Mouse (Mus musculus) layer of hippocampus, adult 8-10 months (tissue): Measurements from ENCODE around the gene Gm19345. TPM values are rescaled to one million over a fixed set of nuclear protein-coding genes. Genes with fewer than 3 reads are reported as not detected.
A peak's percentile ranks its signal among the peaks of the same experiment; 100 is the strongest.

Source experiments
- DNase-seq, 2 experiments: peaks; one replicate each; pipeline ENCODE4 v3.0.0; 2022; ENCODE audit warnings: low spot score in 2 of 2
- total RNA-seq, 4 experiments: library from RNA; stranded (reverse); gene quantifications; 2 replicates each; pipeline ENCODE4 v1.2.4; 2022

Gene Gm19345
- total RNA-seq, 4 experiments from 2014 or later: 1.5 to 2.6 (median 2.2) TPM

DNA sequence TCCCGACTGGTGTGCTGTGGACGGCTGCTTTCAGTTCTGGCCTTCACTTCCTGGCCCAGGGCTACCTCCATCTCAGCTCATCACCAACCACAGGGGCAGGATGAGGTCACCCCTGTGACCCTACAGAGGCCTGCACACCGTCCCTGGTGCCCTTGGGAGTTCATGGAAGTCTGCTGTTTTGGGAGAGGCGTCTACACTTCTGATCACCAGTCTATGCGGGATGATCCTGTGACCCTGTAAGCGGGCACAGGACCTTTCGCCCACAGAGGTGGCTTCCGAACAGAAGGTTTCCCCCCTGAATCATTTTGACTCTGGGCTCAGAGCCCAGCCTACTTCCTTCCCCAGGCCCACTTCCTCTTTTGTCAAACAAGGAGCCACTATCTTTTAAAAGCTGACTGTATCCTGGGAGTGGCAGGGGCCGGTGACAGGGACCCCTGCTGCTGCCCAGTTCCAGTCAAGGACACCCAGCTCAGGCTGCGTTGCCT, 19.4 kb downstream of the Gm19345 start:
- DNase-seq: no peak

DNA sequence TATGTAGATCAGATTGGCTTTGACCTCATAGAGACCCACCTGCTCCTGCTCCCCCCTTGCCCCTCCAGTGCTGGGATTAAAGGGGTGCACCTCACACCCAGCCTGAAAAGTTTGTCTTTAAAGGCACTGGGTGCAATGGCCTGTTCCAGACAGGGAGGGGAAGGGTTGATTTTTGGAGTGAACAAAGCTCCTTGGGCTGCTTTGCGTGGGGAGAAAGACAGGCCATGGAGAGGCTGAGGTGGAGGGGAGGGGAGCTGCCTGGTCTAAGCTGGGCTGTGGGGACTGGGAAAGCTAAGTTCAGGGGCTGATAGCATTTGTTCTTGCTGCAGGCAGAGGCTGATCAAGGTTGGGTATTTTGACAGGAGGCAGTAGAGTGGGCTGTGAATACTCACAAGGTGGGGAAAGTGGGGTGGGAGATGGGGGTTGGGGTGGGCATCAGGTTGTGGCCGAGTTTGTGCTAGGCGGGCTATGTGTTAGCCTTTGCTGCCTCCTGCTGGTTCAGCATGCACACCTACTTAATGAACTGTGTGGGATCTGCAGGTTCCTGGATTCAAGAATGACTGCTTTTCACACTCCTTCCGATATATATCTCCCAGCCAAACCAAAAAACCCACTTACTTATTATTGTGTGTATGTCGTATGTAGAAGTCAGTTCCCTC, 20.3 kb downstream of the Gm19345 start:
- no peak for DNase-seq

DNA sequence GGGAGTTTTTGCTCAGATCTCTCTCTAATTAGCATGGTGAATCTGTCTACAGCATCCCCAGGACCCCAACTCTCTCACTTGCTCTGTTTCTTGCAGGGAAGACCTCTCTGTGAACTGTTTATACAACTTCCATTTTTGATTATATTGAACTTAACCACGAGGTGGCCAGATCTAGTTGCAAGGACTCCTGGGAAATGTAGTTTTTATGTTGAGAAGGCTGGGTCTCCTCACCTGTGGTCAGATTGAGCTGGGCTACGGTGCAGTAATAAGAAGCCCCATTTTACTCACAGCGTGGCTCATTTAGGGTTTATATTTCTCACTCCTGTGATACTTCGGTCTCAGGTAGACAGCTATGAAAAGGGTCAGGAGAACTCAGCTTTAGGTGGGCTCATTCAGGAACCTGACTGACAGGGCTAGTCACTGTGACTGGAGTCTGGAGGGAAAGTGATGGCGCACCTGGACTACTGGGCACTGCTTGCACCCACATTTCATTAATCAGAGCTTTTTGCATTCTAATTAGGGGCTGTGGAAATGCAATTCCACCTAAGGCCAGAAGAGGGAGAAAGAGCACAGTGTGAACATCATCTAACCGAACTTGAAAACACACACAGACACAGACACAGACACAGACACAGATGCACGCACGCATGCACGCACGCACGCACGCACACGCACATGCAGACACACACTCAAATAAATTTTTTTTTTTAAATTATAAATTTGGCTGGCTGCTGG, 24.3 kb downstream of the Gm19345 start:
- peak; percentile 21 to 49 for DNase-seq

DNA sequence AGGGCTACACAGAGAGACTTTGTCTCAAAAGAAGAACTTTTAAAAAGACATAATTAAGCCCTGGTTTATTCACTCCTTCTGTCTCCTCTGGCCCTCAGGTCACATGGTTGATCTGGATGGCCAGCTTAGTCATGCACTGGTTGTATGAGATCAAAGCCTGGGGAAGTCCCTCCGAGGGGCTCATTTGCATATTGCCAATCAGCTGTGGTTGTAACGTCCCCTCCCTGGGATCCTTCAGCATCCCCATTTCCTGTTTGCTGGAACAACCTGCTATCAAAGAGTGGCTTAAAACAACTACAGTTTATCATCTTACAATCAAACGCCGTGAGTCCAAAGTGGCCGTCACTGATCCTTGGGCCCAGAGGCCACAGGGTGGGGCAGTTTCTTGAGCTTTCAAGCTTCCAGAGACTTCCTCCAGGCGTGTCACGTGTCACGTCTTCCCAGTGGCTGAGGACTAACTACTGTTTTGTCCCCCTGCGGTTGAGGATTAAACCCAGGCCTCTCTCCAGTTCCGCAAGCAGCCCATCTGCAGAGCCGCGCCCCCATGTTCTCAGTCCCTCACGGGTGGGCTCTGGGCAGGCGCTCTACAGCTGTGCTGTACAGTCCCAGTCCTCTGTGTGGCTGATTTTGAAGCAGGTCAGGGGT, 25.1 kb downstream of the Gm19345 start:
- DNase-seq: no peak

DNA sequence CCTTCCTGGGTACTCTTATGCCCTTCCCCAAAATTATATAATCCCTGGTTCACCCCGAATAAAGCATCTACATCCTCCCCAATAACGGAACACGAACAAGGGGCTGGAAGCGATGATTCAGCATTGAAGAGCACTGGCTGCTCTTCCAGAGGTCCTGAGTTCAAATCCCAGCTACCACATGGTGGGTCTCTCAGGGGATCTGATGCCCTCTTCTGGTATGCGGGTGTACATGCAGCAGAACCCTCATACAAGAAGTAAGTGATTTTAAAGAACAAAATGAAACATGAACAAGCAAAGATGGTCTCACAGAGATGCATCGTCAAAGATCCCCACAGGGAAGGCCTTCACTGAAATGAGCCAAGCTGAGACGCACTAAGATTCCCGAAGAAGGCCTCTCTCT, 29.0 kb downstream of the Gm19345 start:
- no peak for DNase-seq

DNA sequence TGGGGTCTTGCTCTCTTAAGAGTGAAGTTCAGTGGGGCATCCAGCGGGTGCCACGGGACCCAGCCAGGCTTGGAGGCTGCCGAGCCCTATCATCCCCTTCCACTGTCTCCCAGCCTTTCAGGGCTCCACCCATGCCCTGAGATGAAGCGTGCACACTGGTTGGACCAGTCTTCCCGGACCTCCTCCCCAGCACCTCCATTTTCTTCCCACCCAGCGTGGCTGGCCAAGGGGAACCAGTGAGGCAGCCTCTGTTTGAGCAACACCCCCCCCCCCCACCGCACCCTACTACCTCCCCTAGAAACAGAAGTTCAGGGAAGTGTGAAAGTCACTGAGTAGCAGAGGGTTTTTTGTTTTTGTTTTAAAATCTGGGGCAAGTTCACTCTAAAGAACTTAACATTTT, 36.0 kb downstream of the Gm19345 start, which contains the start of gene Ceacam19:
Gene Ceacam19, minus strand, starts transcription at position 117 of the 400 bp plus-strand sequence.
- no peak for DNase-seq

DNA sequence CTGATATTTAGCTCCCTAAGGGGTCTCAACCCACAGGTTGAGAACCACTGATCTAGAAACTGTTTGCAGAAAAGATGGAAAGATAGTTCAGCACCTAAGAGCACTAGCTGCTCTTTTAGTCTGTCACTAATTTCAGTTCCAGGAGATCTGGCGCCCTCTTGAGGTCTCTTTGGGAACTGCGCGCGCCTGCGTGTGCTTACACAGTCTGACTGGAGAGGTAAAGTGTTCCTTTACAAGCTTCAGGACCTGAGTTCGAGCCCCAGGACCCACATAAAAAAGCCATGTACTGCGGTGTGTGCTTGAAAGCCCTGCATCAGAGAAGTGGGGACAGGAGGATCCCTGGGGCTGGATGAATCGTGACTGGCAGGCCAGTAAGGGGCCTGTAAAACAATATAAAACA, 38.1 kb downstream of the Gm19345 start:
- DNase-seq: no peak

Other genes with a start within 250 kb of the Gm19345 start
- gene Clasrp, start 247.5 kb upstream of the Gm19345 start, total RNA-seq: 100 to 1,000 TPM in 2 of 4 experiments, 10 to 100 TPM in 2; 96.9 to 109 (median 101) TPM
- 10 to 100 TPM in 2 of 4 experiments, 1 to 10 TPM in 2; 8.3 to 11.2 (median 10.5) TPM for gene Relb, start 222.6 kb upstream of the Gm19345 start, total RNA-seq
- gene Clptm1, start 187.0 kb upstream of the Gm19345 start, total RNA-seq: 100 to 1,000 TPM; 140 to 150 (median 146) TPM
- under 1 TPM in 1 of 4 experiments, not detected in 3; 0.66 TPM for gene Apoc2, start 174.1 kb upstream of the Gm19345 start, total RNA-seq
- gene Gm44805, start 170.6 kb upstream of the Gm19345 start, total RNA-seq: not detected
- gene Apoc4, start 170.5 kb upstream of the Gm19345 start, total RNA-seq: 1 to 10 TPM in 1 of 4 experiments, not detected in 3; 1.2 TPM
- gene Apoc1, start 159.3 kb upstream of the Gm19345 start, total RNA-seq: 10 to 100 TPM in 1 of 4 experiments, 1 to 10 TPM in 3; 5.3 to 10.7 (median 6.0) TPM
- gene Apoe, start 152.8 kb upstream of the Gm19345 start, total RNA-seq: 1,000 to 10,000 TPM; 1,861 to 4,366 (median 2,827) TPM
- gene Tomm40, start 136.6 kb upstream of the Gm19345 start, total RNA-seq: 100 to 1,000 TPM; 104 to 112 (median 109) TPM
- 1 to 10 TPM; 5.7 to 8.2 (median 7.0) TPM for gene Nectin2, start 101.5 kb upstream of the Gm19345 start, total RNA-seq
- gene Bcam, start 81.0 kb upstream of the Gm19345 start, total RNA-seq: 10 to 100 TPM; 11.0 to 15.2 (median 13.2) TPM
- gene Cblc, start 55.2 kb upstream of the Gm19345 start, total RNA-seq: not detected
- gene Bcl3, start 29.2 kb upstream of the Gm19345 start, total RNA-seq: 10 to 100 TPM in 1 of 4 experiments, 1 to 10 TPM in 1, under 1 TPM in 2; 0.75 to 11.9 (median 2.3) TPM
- not detected for gene Ceacam16, start 9.3 kb downstream of the Gm19345 start, total RNA-seq
- gene Ceacam19, start 36.0 kb downstream of the Gm19345 start, total RNA-seq: not detected
- 10 to 100 TPM; 12.5 to 16.1 (median 13.8) TPM for gene Pvr, start 69.2 kb downstream of the Gm19345 start, total RNA-seq
- gene Igsf23, start 98.8 kb downstream of the Gm19345 start, total RNA-seq: under 1 TPM in 1 of 4 experiments, not detected in 3; 0.20 TPM
- not detected for gene Ceacam20, start 113.4 kb downstream of the Gm19345 start, total RNA-seq
- gene Nlrp9b, start 139.5 kb downstream of the Gm19345 start, total RNA-seq: not detected
- gene Vmn1r91, start 247.7 kb downstream of the Gm19345 start, total RNA-seq: not detected